Mouse (Mus musculus) limb, embryonic 15.5 days (tissue): ENCODE measurements at regions not wholly inside any gene's neighbourhood (a gene's known extent, or its start where the extent isn't known, plus 50 kb on each side); places are given as distances from the start of the nearest gene placed in this dataset.
"Not testable (repeated sequence)": the region's sequence is repeated elsewhere in the genome, so short reads cannot be mapped to it uniquely, and the experiment has no call there.

Experiments
- ATAC-seq: fragments of 200-750 bp; cut with Nextera tagmentation; 2 replicates; pipeline ENCODE4 v1.8.0; 2017; ENCODE audit warnings: low read depth, moderate TSS enrichment; ENCODE audit not compliant: insufficient number of reproducible peaks, low FRiP score, low TSS enrichment
- H3K27ac ChIP-seq: fragments of 300-500 bp; sonication (generic); 2 replicates; pipeline ENCODE4 v1.5.1; 2015; ENCODE audit warnings: moderate library complexity, mild to moderate bottlenecking, inconsistent platforms
- H3K27me3 ChIP-seq: fragments of 300-500 bp; sonication (generic); 2 replicates; pipeline ENCODE4 v1.6.1; 2015; ENCODE audit warnings: inconsistent platforms
- H3K36me3 ChIP-seq: fragments of 300-500 bp; sonication (generic); 2 replicates; pipeline ENCODE4 v1.6.1; 2015; ENCODE audit warnings: inconsistent platforms
- H3K4me1 ChIP-seq: fragments of 300-500 bp; sonication (generic); 2 replicates; pipeline ENCODE4 v1.6.1; 2015; ENCODE audit warnings: inconsistent platforms
- H3K4me2 ChIP-seq: fragments of 300-500 bp; sonication (generic); 2 replicates; pipeline ENCODE4 v1.6.1; 2015; ENCODE audit warnings: mild to moderate bottlenecking, inconsistent platforms
- H3K4me3 ChIP-seq: fragments of 300-500 bp; sonication (generic); 2 replicates; pipeline ENCODE4 v1.5.1; 2015; ENCODE audit warnings: mild to moderate bottlenecking, inconsistent platforms
- H3K9ac ChIP-seq: fragments of 300-500 bp; sonication (generic); 2 replicates; pipeline ENCODE4 v1.6.1; 2015; ENCODE audit warnings: inconsistent platforms
- H3K9me3 ChIP-seq: fragments of 300-500 bp; sonication (generic); 2 replicates; pipeline ENCODE4 v1.6.1; 2016; ENCODE audit warnings: inconsistent platforms
- WGBS: fragments of 180-500 bp; shearing (Covaris S2); methylation state at CpG from one replicate; pipeline ENCODE4 v1.1.7; 2015; 5-methylcytosine and 5-hydroxymethylcytosine counted together

GRCm38 (mm10) chr19:18015371-18015770, 177.9 kb upstream of the Pcsk5 start:
- 70% methylated on average over 1 of the region's 1 CpGs for WGBS
- no peak for ATAC-seq
- H3K9ac ChIP-seq = no peak overlapping the region

GRCm38 (mm10) chr19:18012029-18012428, 174.6 kb upstream of the Pcsk5 start:
- no peak overlapping the region for H3K4me2 ChIP-seq
- H3K9me3 ChIP-seq = no peaks in the 10 kb centered on the region
- H3K4me3 ChIP-seq = no peak overlapping the region
- H3K4me1 ChIP-seq = no peaks in the 10 kb centered on the region
- no peaks in the 10 kb centered on the region for H3K36me3 ChIP-seq
- 62% methylated on average over 7 of the region's 7 CpGs for WGBS
- H3K9ac ChIP-seq = no peak overlapping the region
- no peak overlapping the region for H3K27ac ChIP-seq
- no peak for ATAC-seq
- H3K27me3 ChIP-seq = no peaks in the 10 kb centered on the region

More at GRCm38 (mm10) chr19:18015371-18015770, 177.9 kb upstream of the Pcsk5 start:
- Histone ChIP-seq H3K9me3 (no peaks in the 10 kb centered on the region), H3K36me3 (no peaks in the 10 kb centered on the region), H3K4me1 (no peaks in the 10 kb centered on the region), H3K27ac (no peak overlapping the region), H3K4me2 (no peak overlapping the region), H3K27me3 (no peaks in the 10 kb centered on the region), H3K4me3 (no peak overlapping the region)

GRCm38 (mm10) chr19:17997561-17997960, 160.1 kb upstream of the Pcsk5 start:
- Histone ChIP-seq H3K27me3 (no peaks in the 10 kb centered on the region), H3K4me3 (no peak overlapping the region), H3K27ac (no peak overlapping the region), H3K36me3 (no peaks in the 10 kb centered on the region), H3K4me2 (no peak overlapping the region), H3K9ac (no peak overlapping the region), H3K4me1 (no peaks in the 10 kb centered on the region), H3K9me3 (no peaks in the 10 kb centered on the region)
- WGBS = 83% methylated on average over 3 of the region's 3 CpGs
- ATAC-seq = no peak

GRCm38 (mm10) chr19:17983416-17983815, 146.0 kb upstream of the Pcsk5 start:
- Histone ChIP-seq H3K27me3 (no peaks in the 10 kb centered on the region), H3K9ac (no peak overlapping the region), H3K4me3 (no peak overlapping the region), H3K27ac (no peak overlapping the region), H3K4me2 (no peak overlapping the region), H3K9me3 (no peaks in the 10 kb centered on the region), H3K4me1 (no peaks in the 10 kb centered on the region), H3K36me3 (no peaks in the 10 kb centered on the region)
- 91% methylated on average over 1 of the region's 1 CpGs for WGBS
- ATAC-seq = no peak

GRCm38 (mm10) chr19:17965566-17965965, 128.1 kb upstream of the Pcsk5 start:
- Histone ChIP-seq H3K4me2 (no peak overlapping the region), H3K9me3 (no peaks in the 10 kb centered on the region)
- no peak for ATAC-seq

GRCm38 (mm10) chr19:17958440-17958839, 121.0 kb upstream of the Pcsk5 start:
- Histone ChIP-seq H3K27me3 (no peaks in the 10 kb centered on the region), H3K4me1 (no peaks in the 10 kb centered on the region), H3K27ac (no peak overlapping the region), H3K4me2 (no peak overlapping the region), H3K9ac (no peak overlapping the region), H3K4me3 (no peak overlapping the region), H3K9me3 (no peaks in the 10 kb centered on the region), H3K36me3 (no peaks in the 10 kb centered on the region)
- no peak for ATAC-seq

More at GRCm38 (mm10) chr19:17965566-17965965, 128.1 kb upstream of the Pcsk5 start:
- H3K4me3 ChIP-seq = no peak overlapping the region
- H3K9ac ChIP-seq = no peak overlapping the region
- 79% methylated on average over 1 of the region's 1 CpGs for WGBS
- no peak overlapping the region for H3K27ac ChIP-seq
- H3K4me1 ChIP-seq = no peaks in the 10 kb centered on the region
- no peaks in the 10 kb centered on the region for H3K27me3 ChIP-seq
- H3K36me3 ChIP-seq = no peaks in the 10 kb centered on the region

GRCm38 (mm10) chr19:17932665-17933064, 95.2 kb upstream of the Pcsk5 start:
- no peaks in the 10 kb centered on the region for H3K36me3 ChIP-seq
- no peak overlapping the region for H3K27ac ChIP-seq
- no peak for ATAC-seq
- H3K9ac ChIP-seq = no peak overlapping the region
- no peaks in the 10 kb centered on the region for H3K27me3 ChIP-seq
- no peak overlapping the region for H3K4me3 ChIP-seq
- H3K9me3 ChIP-seq = no peaks in the 10 kb centered on the region
- no peaks in the 10 kb centered on the region for H3K4me1 ChIP-seq
- no peak overlapping the region for H3K4me2 ChIP-seq
- WGBS = 72% methylated on average over 4 of the region's 4 CpGs

- not testable (repeated sequence) for H3K36me3 ChIP-seq, H3K4me1 ChIP-seq, ATAC-seq, H3K9me3 ChIP-seq, H3K4me3 ChIP-seq, H3K4me2 ChIP-seq, H3K27ac ChIP-seq, H3K9ac ChIP-seq, H3K27me3 ChIP-seq
- WGBS = 90% methylated on average over 8 of the region's 8 CpGs
These were observed 89.7 kb upstream of the Pcsk5 start for GRCm38 (mm10) chr19:17927121-17927520.

GRCm38 (mm10) chr19:17907579-17907978, 70.1 kb upstream of the Pcsk5 start:
- ATAC-seq = no peak
- no peaks in the 10 kb centered on the region for H3K36me3 ChIP-seq
- H3K27ac ChIP-seq = no peak overlapping the region
- no peak overlapping the region for H3K4me2 ChIP-seq
- no peaks in the 10 kb centered on the region for H3K9me3 ChIP-seq
- 74% methylated on average over 1 of the region's 1 CpGs for whole genome bisulfite sequencing
- no peaks in the 10 kb centered on the region for H3K27me3 ChIP-seq
- no peaks in the 10 kb centered on the region for H3K4me1 ChIP-seq
- H3K9ac ChIP-seq = no peak overlapping the region
- H3K4me3 ChIP-seq = no peak overlapping the region

- 80% methylated on average over 3 of the region's 3 CpGs for WGBS
- H3K4me3 ChIP-seq = no peak overlapping the region
- no peaks in the 10 kb centered on the region for H3K9me3 ChIP-seq
- H3K4me1 ChIP-seq = no peaks in the 10 kb centered on the region
- ATAC-seq = no peak
- no peak overlapping the region for H3K9ac ChIP-seq
- H3K4me2 ChIP-seq = no peak overlapping the region
- no peaks in the 10 kb centered on the region for H3K36me3 ChIP-seq
- no peaks in the 10 kb centered on the region for H3K27me3 ChIP-seq
- no peak overlapping the region for H3K27ac ChIP-seq
These were observed 66.7 kb upstream of the Pcsk5 start for GRCm38 (mm10) chr19:17904120-17904519.

- Histone ChIP-seq H3K4me2 (no peak overlapping the region), H3K9ac (no peak overlapping the region), H3K4me3 (no peak overlapping the region), H3K36me3 (no peaks in the 10 kb centered on the region), H3K27ac (no peak overlapping the region), H3K27me3 (no peaks in the 10 kb centered on the region), H3K9me3 (no peaks in the 10 kb centered on the region), H3K4me1 (no peaks in the 10 kb centered on the region)
- no peak for ATAC-seq
These were observed 55.2 kb upstream of the Pcsk5 start for GRCm38 (mm10) chr19:17892615-17893014.
